Mouse (Mus musculus) neural tube, embryonic 14.5 days (tissue): ENCODE results near the gene Ppm1g. TPM values are rescaled to one million over a fixed set of nuclear protein-coding genes. Genes with fewer than 3 reads are reported as not detected.

Source experiments
- ATAC-seq: fragments of 200-750 bp; cut with Nextera tagmentation; 2 replicates; pipeline ENCODE4 v1.8.0; 2017; ENCODE audit warnings: low read depth, mild to moderate bottlenecking, moderate TSS enrichment, moderate library complexity
- H3K27ac ChIP-seq: fragments of 300-500 bp; sonication (generic); 2 replicates; pipeline ENCODE4 v1.5.1; 2014; ENCODE audit warnings: low read depth, mild to moderate bottlenecking, control low read depth, low read length, moderate library complexity, mixed read lengths
- H3K27me3 ChIP-seq: fragments of 300-500 bp; sonication (generic); 2 replicates; pipeline ENCODE4 v1.6.1; 2014; ENCODE audit warnings: low read length; ENCODE audit not compliant: control insufficient read depth, insufficient read depth
- H3K36me3 ChIP-seq: fragments of 300-500 bp; sonication (generic); 2 replicates; pipeline ENCODE4 v1.6.1; 2014; ENCODE audit warnings: low read length, mixed read lengths; ENCODE audit not compliant: control insufficient read depth, insufficient read depth
- H3K4me1 ChIP-seq: fragments of 300-500 bp; sonication (generic); 2 replicates; pipeline ENCODE4 v1.6.1; 2014; ENCODE audit warnings: low read length; ENCODE audit not compliant: control insufficient read depth, insufficient read depth
- H3K4me2 ChIP-seq: fragments of 300-500 bp; sonication (generic); 2 replicates; pipeline ENCODE4 v1.6.1; 2014; ENCODE audit warnings: mild to moderate bottlenecking, low read depth, low read length, control low read depth
- H3K4me3 ChIP-seq: fragments of 300-500 bp; sonication (generic); 2 replicates; pipeline ENCODE4 v1.5.1; 2014; ENCODE audit warnings: low read depth, low read length, control low read depth, mixed read lengths
- H3K9ac ChIP-seq: fragments of 300-500 bp; sonication (generic); replicated peaks from 2 replicates; pipeline ENCODE4 v1.6.1; 2014; ENCODE audit warnings: low read depth, mild to moderate bottlenecking, control low read depth, low read length, mixed read lengths
- H3K9me3 ChIP-seq: fragments of 300-500 bp; sonication (generic); 2 replicates; pipeline ENCODE4 v1.6.1; 2016; ENCODE audit warnings: low read length; ENCODE audit not compliant: control insufficient read depth
- WGBS: fragments of 180-500 bp; shearing (Covaris S2); extraction: QIAGEN DNeasy Blood & Tissue Kit; methylation state at CpG from one replicate; pipeline ENCODE4 v1.1.7; 2014; 5-methylcytosine and 5-hydroxymethylcytosine counted together
- polyA plus RNA-seq: library from polyadenylated mRNA; unstranded; fragments of >200 nt; fragmentation: Nextera tagmentation; extraction: Ambion mirVana; gene quantifications from 2 replicates; pipeline ENCODE4 v1.2.1, GENCODE M21; 2014

Ppm1g gene
- polyA plus RNA-seq, 1 experiment from 2014 or later, result 155 TPM

DNA sequence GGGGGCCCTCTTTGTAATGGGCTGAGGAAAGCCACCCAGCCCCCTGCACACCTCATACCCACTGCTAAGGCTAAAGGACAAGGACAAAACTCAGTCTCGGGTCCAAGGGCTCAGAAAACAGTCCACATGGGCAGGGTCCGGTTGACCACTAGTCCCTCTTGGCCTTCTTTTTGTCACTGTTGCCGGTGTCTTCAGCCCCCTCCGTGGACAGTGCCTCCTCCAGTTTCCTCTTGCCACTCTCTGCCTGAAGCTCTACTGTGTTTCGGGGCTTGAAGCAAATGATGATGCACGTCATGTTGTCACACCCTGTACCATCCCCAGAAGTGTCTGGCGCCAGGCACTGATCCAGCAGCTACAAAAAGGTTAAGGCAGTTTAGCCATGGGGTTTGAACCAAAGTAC lies 17.6 kb downstream of the Ppm1g start:
- ATAC-seq, result no peak
- Histone ChIP-seq H3K4me1 (peaks cover 18% of the 10 kb centered on the region; the same call in 1 of the 2 replicates), H3K4me2 (peak overlapping the region; percentile 69), H3K9ac (peak overlapping the region; percentile 84; the same call in 1 of the 2 replicates), H3K27ac (0 out of 2 replicates have a peak overlapping the region, but pooled peaks have one; percentile 75), H3K4me3 (peak overlapping the region; percentile 80), H3K36me3 (peaks cover 54% of the 10 kb centered on the region), H3K9me3 (peaks cover 5% of the 10 kb centered on the region), H3K27me3 (no peaks in the 10 kb centered on the region)
- WGBS, result 82% methylated on average over 7 of the region's 7 CpGs

DNA sequence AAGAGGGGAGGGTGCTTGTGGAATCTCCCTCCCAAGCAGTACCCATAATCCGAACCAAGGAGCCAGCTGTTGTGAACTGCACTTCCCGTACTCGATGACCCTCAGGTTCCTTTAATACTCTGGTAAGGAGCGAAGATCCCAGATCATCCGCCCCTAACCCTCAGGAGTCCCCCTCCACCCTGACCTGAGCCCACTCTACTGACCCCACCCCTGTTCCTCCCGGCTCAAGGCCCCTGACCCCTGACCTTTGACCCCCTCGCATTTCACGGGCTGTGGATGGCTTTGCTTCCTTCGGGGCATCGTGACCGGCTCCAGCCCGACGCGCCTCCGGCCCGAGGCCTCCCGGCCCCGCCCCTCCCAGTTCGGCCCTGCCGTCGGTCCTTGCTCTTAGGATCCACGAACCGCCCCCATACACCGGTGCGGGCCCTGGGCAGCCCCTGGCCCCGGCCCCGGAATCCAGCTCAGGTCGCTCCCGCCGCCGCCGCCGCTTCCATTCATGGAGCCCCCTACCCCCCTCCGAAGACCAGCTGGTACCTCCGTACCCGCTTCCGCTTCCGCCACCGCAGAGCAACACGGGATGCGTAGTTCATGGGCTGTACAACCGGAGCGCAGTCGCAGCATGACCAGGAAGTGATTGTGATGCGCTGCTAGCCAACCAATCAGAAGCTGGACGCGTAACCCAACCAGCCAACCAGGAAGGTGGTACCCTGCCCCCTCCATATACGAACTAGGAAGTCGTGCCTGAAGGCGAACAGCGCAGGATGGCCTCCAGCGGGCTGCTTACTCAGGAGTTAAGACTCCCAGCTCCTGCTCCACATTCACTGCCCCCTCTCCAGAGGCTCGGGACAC lies 18.5 kb downstream of the Ppm1g start, which contains the start of gene Zfp513:
TSS of gene Zfp513 (minus strand) at position 562 of the 849 bp plus-strand sequence.
- Histone ChIP-seq H3K9me3 (peaks cover 5% of the 10 kb centered on the region), H3K4me2 (peak within 1 kb of the TSS; percentile 84), H3K36me3 (peaks cover 61% of the 10 kb centered on the region), H3K9ac (peak within 1 kb of the TSS; percentile 84), H3K4me1 (peaks cover 18% of the 10 kb centered on the region; the same call in 1 of the 2 replicates), H3K27me3 (no peaks in the 10 kb centered on the region), H3K27ac (peak within 1 kb of the TSS; percentile 84), H3K4me3 (peak within 1 kb of the TSS; percentile 80)
- under 1% methylated on average over 52 of the region's 53 CpGs for WGBS
- peak; percentile 97 for ATAC-seq

DNA sequence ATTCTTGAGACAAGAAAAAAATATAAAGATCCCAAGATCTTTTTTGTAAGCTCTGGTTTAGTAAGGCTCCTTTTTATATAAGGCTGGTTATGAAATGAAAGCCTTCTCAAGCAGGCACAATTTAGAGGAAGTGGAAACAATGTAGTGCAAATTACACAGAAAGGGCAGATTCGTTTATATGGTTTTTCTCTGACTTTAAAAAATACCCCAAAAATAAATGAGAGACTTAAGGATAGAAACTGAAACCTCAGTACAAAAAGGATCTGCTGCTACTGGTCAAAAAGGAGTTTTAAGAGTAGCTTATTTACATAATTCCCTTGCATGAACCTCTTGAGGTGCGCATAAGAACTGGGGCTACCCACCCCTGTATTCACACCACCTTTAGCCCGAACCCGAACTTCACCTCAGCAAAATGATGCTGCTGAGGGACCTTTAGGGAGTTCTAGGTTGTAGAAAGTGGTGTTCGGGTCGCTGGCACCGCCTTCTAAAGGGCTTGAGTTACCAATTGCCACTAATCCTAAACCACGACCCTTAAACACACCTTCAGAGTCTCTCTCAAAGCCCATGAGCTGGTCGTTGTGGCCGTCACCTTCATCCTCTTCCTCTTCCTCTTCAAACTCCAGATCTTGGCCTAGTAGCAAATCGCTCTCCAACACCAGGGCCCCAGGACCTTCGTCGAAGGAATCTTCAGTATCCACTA lies 19.3 kb downstream of the Ppm1g start:
- Histone ChIP-seq H3K9ac (peak overlapping the region; percentile 84), H3K4me1 (peaks cover 18% of the 10 kb centered on the region; the same call in 1 of the 2 replicates), H3K27ac (peak overlapping the region; percentile 84; the same call in 1 of the 2 replicates), H3K36me3 (peaks cover 65% of the 10 kb centered on the region), H3K4me2 (peak overlapping the region; percentile 84), H3K4me3 (peak overlapping the region; percentile 80), H3K27me3 (no peaks in the 10 kb centered on the region), H3K9me3 (peaks cover 5% of the 10 kb centered on the region)
- 22% methylated on average over 13 of the region's 13 CpGs for WGBS
- ATAC-seq, result no peak

DNA sequence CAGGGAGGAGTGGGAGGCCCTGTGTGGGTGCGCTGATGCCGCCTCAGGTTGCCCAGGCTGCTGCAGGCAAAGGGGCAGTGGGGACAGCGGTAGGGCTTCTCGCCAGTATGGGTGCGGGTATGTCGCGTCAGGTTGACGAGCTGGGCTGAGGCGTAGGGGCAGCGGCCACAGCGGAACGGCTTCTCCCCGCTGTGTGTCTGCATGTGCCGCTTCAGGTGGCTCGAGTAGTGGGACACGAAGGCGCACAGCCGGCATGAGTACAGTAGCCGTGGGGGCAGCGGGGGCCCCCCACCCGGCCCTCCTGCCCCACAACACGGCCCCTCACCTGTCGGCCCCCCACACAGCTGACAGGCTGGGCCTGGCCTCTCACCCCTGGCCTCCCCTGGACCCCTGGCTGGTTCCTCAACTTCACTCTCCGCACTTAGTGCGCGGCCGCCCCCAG lies 20.1 kb downstream of the Ppm1g start:
- peak overlapping the region; percentile 11; the same call in 1 of the 2 replicates for H3K4me3 ChIP-seq
- no peaks in the 10 kb centered on the region for H3K27me3 ChIP-seq
- no peak overlapping the region for H3K9ac ChIP-seq
- H3K36me3 ChIP-seq, result peaks cover 67% of the 10 kb centered on the region
- ATAC-seq, result no peak
- 90% methylated on average over 27 of the region's 27 CpGs for WGBS
- 0 out of 2 replicates have a peak overlapping the region, but pooled peaks have one; percentile 28 for H3K27ac ChIP-seq
- H3K4me1 ChIP-seq, result peaks cover 18% of the 10 kb centered on the region; the same call in 1 of the 2 replicates
- H3K9me3 ChIP-seq, result peaks cover 5% of the 10 kb centered on the region
- H3K4me2 ChIP-seq, result peak overlapping the region; percentile 84

DNA sequence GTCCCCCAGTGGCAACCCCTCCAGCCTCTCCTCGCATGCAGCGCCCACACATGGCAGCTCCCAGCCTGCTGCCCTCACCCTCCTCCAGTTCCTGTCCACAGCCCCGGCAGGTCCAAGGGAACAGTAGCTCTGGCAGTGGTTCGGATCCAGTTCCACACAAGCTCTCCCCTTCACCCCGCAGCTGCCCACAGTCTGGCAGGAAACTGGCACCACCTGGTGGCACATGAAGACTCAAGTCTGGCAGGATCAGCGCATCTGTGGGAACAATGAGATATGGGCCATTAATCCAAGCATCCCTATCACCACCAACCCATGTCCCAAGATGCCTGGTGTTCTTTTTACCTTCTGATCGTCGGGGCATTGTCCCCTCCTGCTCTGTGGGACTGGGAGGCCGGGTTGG lies 20.6 kb downstream of the Ppm1g start:
- Histone ChIP-seq H3K27me3 (no peaks in the 10 kb centered on the region), H3K9me3 (peaks cover 5% of the 10 kb centered on the region), H3K36me3 (peaks cover 72% of the 10 kb centered on the region), H3K27ac (0 out of 2 replicates have a peak overlapping the region, but pooled peaks have one; percentile 28), H3K4me3 (peak overlapping the region; percentile 11; the same call in 1 of the 2 replicates), H3K9ac (no peak overlapping the region), H3K4me1 (peaks cover 18% of the 10 kb centered on the region; the same call in 1 of the 2 replicates), H3K4me2 (peak overlapping the region; percentile 84; the same call in 1 of the 2 replicates)
- 82% methylated on average over 9 of the region's 9 CpGs for WGBS
- ATAC-seq, result no peak

DNA sequence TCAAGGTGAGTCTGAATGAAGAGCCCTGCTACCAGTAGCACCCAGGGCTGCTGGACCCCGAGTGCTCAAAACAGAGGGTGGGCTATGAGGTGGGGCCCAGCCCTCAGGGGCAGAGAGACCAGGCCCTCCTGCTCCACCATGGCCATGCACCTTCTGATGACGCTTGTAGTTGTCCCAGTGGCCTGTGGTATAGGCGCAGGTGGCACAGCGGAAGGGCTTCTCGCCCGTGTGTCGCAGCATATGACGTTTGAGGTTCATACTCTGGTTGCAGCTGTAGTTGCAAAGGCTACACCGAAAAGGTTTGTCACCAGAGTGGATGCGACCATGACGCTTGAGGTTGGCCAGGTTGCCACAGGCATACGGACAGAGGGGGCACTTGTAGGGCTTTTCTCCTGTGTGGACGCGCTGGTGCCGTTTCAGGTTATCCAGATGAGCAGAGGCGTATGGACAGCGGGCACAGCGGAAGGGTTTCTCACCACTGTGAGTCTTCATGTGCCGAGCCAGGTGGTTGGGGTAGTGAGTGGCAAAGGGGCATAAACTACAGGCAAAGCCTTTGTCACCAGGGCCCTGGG lies 21.1 kb downstream of the Ppm1g start:
- WGBS, result 92% methylated on average over 19 of the region's 19 CpGs
- peaks cover 72% of the 10 kb centered on the region for H3K36me3 ChIP-seq
- no peak overlapping the region for H3K4me3 ChIP-seq

DNA sequence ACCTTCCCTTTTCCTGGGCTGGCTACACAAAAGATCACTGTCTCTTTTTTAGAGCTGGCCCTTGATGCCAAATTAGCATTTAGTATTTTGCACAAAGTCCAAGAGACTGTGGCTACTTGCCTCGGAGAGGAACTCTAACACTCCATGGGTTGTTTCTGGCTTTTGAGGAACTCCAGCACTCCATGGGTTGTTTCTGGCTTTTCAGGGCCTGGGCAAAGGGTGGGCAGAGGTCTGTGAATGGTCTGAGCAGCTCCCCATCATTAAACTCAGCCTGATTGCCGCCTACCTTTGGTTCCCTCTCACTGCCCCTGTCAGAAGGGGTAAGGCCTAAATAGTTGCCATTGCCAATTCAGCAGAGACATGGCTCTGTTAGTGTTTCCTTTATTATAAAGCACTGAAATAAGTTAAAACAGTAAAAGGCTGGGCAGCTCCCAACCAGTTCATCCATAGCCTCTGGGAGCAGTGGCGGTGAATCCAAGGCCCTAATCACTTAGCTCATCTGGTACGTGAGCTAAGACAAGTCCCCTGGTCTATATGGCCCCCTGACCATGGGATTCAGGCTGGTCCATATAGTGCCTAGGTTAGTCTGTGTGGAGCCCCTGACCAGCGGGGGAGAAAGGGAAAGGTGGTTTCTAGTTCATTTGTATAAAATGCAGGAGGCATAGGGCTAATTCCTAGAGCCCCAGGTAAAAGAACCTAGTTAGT lies 21.7 kb downstream of the Ppm1g start:
- H3K4me1 ChIP-seq, result peaks cover 26% of the 10 kb centered on the region; the same call in 1 of the 2 replicates
- H3K27me3 ChIP-seq, result no peaks in the 10 kb centered on the region
- H3K36me3 ChIP-seq, result peaks cover 69% of the 10 kb centered on the region
- H3K27ac ChIP-seq, result no peak overlapping the region
- H3K9ac ChIP-seq, result no peak overlapping the region
- peaks cover 5% of the 10 kb centered on the region for H3K9me3 ChIP-seq
- H3K4me3 ChIP-seq, result no peak overlapping the region
- H3K4me2 ChIP-seq, result no peak overlapping the region
- WGBS, result 87% methylated on average over 5 of the region's 5 CpGs
- ATAC-seq, result no peak

More for the DNA sequence above, 21.1 kb downstream of the Ppm1g start:
- H3K9me3 ChIP-seq, result peaks cover 5% of the 10 kb centered on the region
- H3K27me3 ChIP-seq, result no peaks in the 10 kb centered on the region
- no peak overlapping the region for H3K9ac ChIP-seq
- ATAC-seq, result no peak
- no peak overlapping the region for H3K4me2 ChIP-seq
- peaks cover 20% of the 10 kb centered on the region; the same call in 1 of the 2 replicates for H3K4me1 ChIP-seq
- H3K27ac ChIP-seq, result no peak overlapping the region

DNA sequence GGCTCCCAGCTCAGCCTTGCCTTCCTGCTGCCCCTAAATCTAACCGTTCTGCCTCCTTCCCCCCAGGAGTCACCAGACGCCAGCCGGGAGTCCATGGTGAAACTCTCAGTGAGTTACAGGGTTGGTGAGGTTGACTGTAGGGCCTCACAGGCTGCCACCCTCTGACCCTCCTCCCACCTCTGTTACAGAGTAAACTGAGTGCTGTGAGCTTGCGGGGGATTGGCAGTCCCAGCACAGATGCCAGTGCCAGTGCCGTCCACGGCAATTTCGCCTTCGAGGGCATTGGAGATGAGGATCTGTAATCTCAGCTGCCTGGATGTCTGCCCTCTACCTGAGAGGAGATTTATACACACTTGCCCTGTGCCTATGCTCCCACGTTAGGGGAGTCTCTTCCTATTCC lies 22.3 kb downstream of the Ppm1g start:
- WGBS, result 85% methylated on average over 9 of the region's 9 CpGs
- no peak overlapping the region for H3K27ac ChIP-seq
- H3K4me3 ChIP-seq, result no peak overlapping the region
- no peak overlapping the region for H3K4me2 ChIP-seq
- peaks cover 5% of the 10 kb centered on the region for H3K9me3 ChIP-seq
- peaks cover 27% of the 10 kb centered on the region; the same call in 1 of the 2 replicates for H3K4me1 ChIP-seq
- H3K36me3 ChIP-seq, result peaks cover 66% of the 10 kb centered on the region
- no peak overlapping the region for H3K9ac ChIP-seq
- H3K27me3 ChIP-seq, result no peaks in the 10 kb centered on the region
- ATAC-seq, result no peak
